Mouse (Mus musculus): Measurements from ENCODE around the gene Prelp. TPM values are rescaled to one million over a fixed set of nuclear protein-coding genes. Genes with fewer than 3 reads are reported as not detected.

Prelp gene
- polyA plus RNA-seq, 1 experiment from 2014 or later, result 4.4 TPM

DNA sequence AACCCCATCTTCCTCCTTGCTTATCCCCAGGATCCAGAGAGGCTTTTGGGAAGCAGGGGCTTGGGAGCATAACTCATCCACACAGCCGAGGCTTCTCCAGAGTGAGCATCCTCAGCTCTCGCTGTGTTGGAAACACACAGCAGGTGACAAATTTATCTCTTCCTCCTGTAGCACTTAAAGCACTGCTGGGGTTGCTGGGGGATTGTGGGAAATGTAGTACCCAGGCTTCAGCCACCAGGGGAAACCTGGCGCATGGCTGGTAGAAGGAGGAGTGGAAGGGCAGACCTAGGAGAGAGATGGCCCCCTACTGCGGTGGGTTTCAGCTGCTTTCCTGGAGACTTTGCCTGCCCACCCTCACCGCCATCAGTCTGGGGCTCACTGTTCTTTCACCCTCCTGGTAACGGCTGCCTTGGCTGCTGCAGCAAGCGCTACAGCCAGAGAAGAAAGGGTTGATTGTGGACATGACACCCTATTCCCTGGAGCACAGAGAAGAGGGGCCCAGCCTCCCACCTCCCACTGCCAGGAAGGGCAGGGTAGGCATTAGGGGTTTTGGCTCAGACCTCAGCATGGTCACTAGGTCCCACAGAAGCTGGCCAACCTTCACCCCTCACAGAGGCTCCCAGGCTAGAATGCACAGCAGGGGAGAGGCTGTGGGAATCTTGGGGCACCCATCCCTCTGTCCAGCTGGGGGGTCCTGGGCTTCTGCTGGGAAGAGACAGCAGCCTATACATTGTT, 3.1 kb upstream of the Prelp start:
- ATAC-seq (replicated peaks; ENCODE audit: extremely low read depth, insufficient read depth, low FRiP score), result no peak
- peaks cover 17% of the 10 kb centered on the region for H3K4me1 ChIP-seq (ENCODE audit: control insufficient read depth, insufficient read depth, low read length)
- 0 out of 2 replicates have a peak, but pooled peaks cover 2% of the 10 kb centered on the region for H3K9me3 ChIP-seq (replicated peaks; ENCODE audit: control insufficient read depth, low read length)
- no peaks in the 10 kb centered on the region for H3K27me3 ChIP-seq (ENCODE audit: control insufficient read depth, insufficient read depth, low read length)
- H3K27ac ChIP-seq (ENCODE audit: low read length), result no peak overlapping the region
- WGBS, result 22% methylated on average over 7 of the region's 7 CpGs
- H3K36me3 ChIP-seq (ENCODE audit: control insufficient read depth, insufficient read depth), result no peaks in the 10 kb centered on the region
- H3K4me3 ChIP-seq (ENCODE audit: low read length), result no peak overlapping the region
- H3K9ac ChIP-seq (ENCODE audit: low read length), result no peak overlapping the region
- no peak overlapping the region for H3K4me2 ChIP-seq (ENCODE audit: low read depth, low read length)

DNA sequence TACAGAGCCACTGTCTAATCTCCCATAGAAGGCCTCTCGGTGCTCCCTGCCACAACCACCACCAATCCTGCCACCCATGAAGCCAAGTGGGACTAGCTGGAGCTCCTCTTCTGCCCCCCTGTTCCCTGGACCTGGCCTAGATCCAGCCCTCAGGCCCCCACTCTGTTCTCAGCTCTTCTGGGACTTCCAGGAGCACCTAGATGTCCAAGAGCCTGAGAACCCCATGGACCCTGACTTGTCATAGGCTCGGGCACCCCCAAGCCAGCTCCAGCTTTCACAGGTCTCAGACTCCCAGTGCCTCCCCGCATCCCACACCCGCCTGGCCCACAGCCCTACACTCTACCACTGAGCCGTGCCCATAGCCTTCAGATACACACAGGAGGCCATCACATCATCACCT, 1.9 kb upstream of the Prelp start:
- Histone ChIP-seq H3K9me3 (replicated peaks; ENCODE audit: control insufficient read depth, low read length) (0 out of 2 replicates have a peak, but pooled peaks cover 2% of the 10 kb centered on the region), H3K36me3 (ENCODE audit: control insufficient read depth, insufficient read depth) (no peaks in the 10 kb centered on the region), H3K4me2 (ENCODE audit: low read depth, low read length) (no peak overlapping the region), H3K4me1 (ENCODE audit: control insufficient read depth, insufficient read depth, low read length) (peaks cover 19% of the 10 kb centered on the region), H3K9ac (ENCODE audit: low read length) (no peak overlapping the region), H3K27ac (ENCODE audit: low read length) (no peak overlapping the region), H3K4me3 (ENCODE audit: low read length) (no peak overlapping the region), H3K27me3 (ENCODE audit: control insufficient read depth, insufficient read depth, low read length) (no peaks in the 10 kb centered on the region)
- 87% methylated on average over 5 of the region's 5 CpGs for WGBS
- ATAC-seq (replicated peaks; ENCODE audit: extremely low read depth, insufficient read depth, low FRiP score), result no peak

DNA sequence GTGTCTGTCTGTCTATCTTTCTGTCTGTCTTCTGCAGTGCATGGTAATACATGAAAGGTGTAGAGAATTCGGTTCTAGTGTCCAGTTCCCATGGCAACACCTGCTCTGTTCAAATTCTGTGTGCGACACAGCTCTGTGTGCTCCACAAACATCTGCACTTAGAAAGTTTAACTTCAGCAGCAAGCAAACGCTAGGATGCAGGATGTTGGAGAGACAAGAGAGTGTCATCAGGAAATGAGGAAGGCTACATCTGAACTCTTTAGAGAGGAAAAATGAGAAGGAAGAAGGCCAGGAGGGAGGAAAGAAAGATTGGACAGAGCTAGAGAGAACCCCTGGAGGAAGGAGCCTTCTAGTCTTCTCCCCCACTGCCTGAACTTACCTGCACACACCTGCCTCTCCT, 338 bp downstream of the Prelp start:
- Histone ChIP-seq H3K9me3 (replicated peaks; ENCODE audit: control insufficient read depth, low read length) (no peaks in the 10 kb centered on the region), H3K4me3 (ENCODE audit: low read length) (no peak overlapping the region), H3K4me2 (ENCODE audit: low read depth, low read length) (peak overlapping the region; percentile 49), H3K4me1 (ENCODE audit: control insufficient read depth, insufficient read depth, low read length) (peaks cover 37% of the 10 kb centered on the region), H3K9ac (ENCODE audit: low read length) (peak overlapping the region; percentile 56), H3K27ac (ENCODE audit: low read length) (peak overlapping the region; percentile 75), H3K27me3 (ENCODE audit: control insufficient read depth, insufficient read depth, low read length) (no peaks in the 10 kb centered on the region), H3K36me3 (ENCODE audit: control insufficient read depth, insufficient read depth) (no peaks in the 10 kb centered on the region)
- WGBS, result 41% methylated on average over 3 of the region's 3 CpGs
- no peak for ATAC-seq (replicated peaks; ENCODE audit: extremely low read depth, insufficient read depth, low FRiP score)

DNA sequence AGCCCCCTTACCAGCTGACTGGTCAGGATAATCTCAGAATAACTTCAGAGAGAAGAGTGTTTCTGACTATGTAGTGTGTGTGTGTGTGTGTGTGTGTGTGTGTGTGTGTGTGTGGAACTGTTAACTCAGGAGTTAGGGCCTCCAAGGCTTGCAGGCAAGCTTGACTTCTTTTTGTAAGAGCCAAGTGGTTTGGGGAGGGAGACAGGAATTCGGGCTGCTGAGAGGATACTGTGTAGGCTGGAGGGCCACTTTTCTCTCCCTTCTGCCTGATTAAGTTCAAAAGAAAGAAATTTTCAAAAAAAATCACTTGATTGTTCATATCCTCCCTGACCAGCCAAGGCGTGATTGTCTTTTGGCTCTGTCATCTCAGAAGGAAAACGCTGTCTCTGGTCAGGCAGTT, 813 bp downstream of the Prelp start:
- 69% methylated on average over 3 of the region's 3 CpGs for WGBS
- no peak for ATAC-seq (replicated peaks; ENCODE audit: extremely low read depth, insufficient read depth, low FRiP score)
- Histone ChIP-seq H3K4me1 (ENCODE audit: control insufficient read depth, insufficient read depth, low read length) (peaks cover 42% of the 10 kb centered on the region), H3K27ac (ENCODE audit: low read length) (no peak overlapping the region; the same call in 1 of the 2 replicates), H3K4me3 (ENCODE audit: low read length) (no peak overlapping the region), H3K36me3 (ENCODE audit: control insufficient read depth, insufficient read depth) (no peaks in the 10 kb centered on the region), H3K27me3 (ENCODE audit: control insufficient read depth, insufficient read depth, low read length) (no peaks in the 10 kb centered on the region), H3K9ac (ENCODE audit: low read length) (0 out of 2 replicates have a peak overlapping the region, but pooled peaks have one; percentile 14), H3K9me3 (replicated peaks; ENCODE audit: control insufficient read depth, low read length) (no peaks in the 10 kb centered on the region), H3K4me2 (ENCODE audit: low read depth, low read length) (no peak overlapping the region; the same call in 1 of the 2 replicates)

DNA sequence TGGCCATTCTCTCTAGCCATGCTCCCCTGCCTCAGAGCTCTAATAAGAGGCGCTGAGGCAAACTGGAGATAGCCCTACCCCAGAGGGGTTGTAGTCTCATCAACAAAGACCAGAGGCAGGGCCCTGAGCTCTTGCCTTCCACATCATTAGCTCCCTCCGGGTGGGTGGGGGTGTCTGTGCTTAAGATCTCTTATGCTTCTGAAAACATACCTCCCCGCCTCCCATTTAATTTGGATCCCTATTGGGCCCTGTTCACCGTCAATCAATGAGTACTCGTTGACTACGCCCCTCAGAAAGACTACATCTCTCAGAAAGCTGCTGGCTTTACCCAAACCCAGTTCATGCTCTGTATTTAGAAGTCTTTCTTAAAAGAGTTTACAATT, 3.1 kb downstream of the Prelp start:
- 64% methylated on average over 6 of the region's 6 CpGs for WGBS
- ATAC-seq (replicated peaks; ENCODE audit: extremely low read depth, insufficient read depth, low FRiP score), result no peak
- Histone ChIP-seq H3K9ac (ENCODE audit: low read length) (no peak overlapping the region), H3K36me3 (ENCODE audit: control insufficient read depth, insufficient read depth) (no peaks in the 10 kb centered on the region), H3K27me3 (ENCODE audit: control insufficient read depth, insufficient read depth, low read length) (no peaks in the 10 kb centered on the region), H3K4me3 (ENCODE audit: low read length) (no peak overlapping the region), H3K4me1 (ENCODE audit: control insufficient read depth, insufficient read depth, low read length) (peaks cover 42% of the 10 kb centered on the region), H3K27ac (ENCODE audit: low read length) (peak overlapping the region; percentile 60), H3K9me3 (replicated peaks; ENCODE audit: control insufficient read depth, low read length) (no peaks in the 10 kb centered on the region), H3K4me2 (ENCODE audit: low read depth, low read length) (no peak overlapping the region)

GRCm38 (mm10) chr1:133917456-133918087, 3.6 kb downstream of the Prelp start:
- peak overlapping the region; percentile 33 for H3K4me2 ChIP-seq (ENCODE audit: low read depth, low read length)

GRCm38 (mm10) chr1:133915723-133916355, 5.4 kb downstream of the Prelp start:
- ATAC-seq (replicated peaks; ENCODE audit: extremely low read depth, insufficient read depth, low FRiP score), result peak; percentile 88
- Histone ChIP-seq H3K9me3 (replicated peaks; ENCODE audit: control insufficient read depth, low read length) (no peaks in the 10 kb centered on the region), H3K4me1 (ENCODE audit: control insufficient read depth, insufficient read depth, low read length) (peaks cover 30% of the 10 kb centered on the region), H3K27me3 (ENCODE audit: control insufficient read depth, insufficient read depth, low read length) (no peaks in the 10 kb centered on the region), H3K27ac (ENCODE audit: low read length) (peak overlapping the region; percentile 82), H3K9ac (ENCODE audit: low read length) (peak overlapping the region; percentile 34; the same call in 1 of the 2 replicates), H3K36me3 (ENCODE audit: control insufficient read depth, insufficient read depth) (no peaks in the 10 kb centered on the region), H3K4me2 (ENCODE audit: low read depth, low read length) (peak overlapping the region; percentile 43; the same call in 1 of the 2 replicates), H3K4me3 (ENCODE audit: low read length) (no peak overlapping the region)
- WGBS, result 26% methylated on average over 8 of the region's 8 CpGs

More at GRCm38 (mm10) chr1:133917456-133918087, 3.6 kb downstream of the Prelp start:
- Histone ChIP-seq H3K9ac (ENCODE audit: low read length) (0 out of 2 replicates have a peak overlapping the region, but pooled peaks have one; percentile 26), H3K4me3 (ENCODE audit: low read length) (no peak overlapping the region), H3K27me3 (ENCODE audit: control insufficient read depth, insufficient read depth, low read length) (no peaks in the 10 kb centered on the region), H3K9me3 (replicated peaks; ENCODE audit: control insufficient read depth, low read length) (no peaks in the 10 kb centered on the region), H3K36me3 (ENCODE audit: control insufficient read depth, insufficient read depth) (no peaks in the 10 kb centered on the region), H3K27ac (ENCODE audit: low read length) (peak overlapping the region; percentile 60), H3K4me1 (ENCODE audit: control insufficient read depth, insufficient read depth, low read length) (peaks cover 42% of the 10 kb centered on the region)
- ATAC-seq (replicated peaks; ENCODE audit: extremely low read depth, insufficient read depth, low FRiP score), result 0 out of 2 replicates have a peak, but pooled peaks have one; percentile 12
- WGBS, result 37% methylated on average over 11 of the region's 11 CpGs

DNA sequence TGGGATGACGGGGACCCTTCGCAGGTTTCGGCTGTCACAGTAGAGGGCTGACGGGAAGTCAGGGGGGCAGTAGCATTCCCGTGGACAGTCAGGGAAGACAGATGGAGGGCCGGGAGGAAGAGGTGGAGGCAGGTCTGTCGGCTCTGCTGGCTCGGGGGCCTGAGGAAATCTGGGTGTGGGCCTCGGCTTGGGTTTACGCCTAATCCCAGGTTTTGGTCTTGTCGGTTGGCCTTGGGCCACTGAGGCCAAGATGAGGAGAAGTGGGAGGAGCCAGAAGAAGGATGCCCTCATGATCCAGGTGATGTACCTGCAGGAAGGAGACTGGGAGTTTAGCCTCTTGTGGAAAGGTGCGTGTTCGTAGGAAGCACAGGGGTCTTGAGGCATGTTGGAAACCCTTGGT, 6.1 kb downstream of the Prelp start:
- no peaks in the 10 kb centered on the region for H3K9me3 ChIP-seq (replicated peaks; ENCODE audit: control insufficient read depth, low read length)
- no peak for ATAC-seq (replicated peaks; ENCODE audit: extremely low read depth, insufficient read depth, low FRiP score)
- H3K36me3 ChIP-seq (ENCODE audit: control insufficient read depth, insufficient read depth), result no peaks in the 10 kb centered on the region
- H3K27ac ChIP-seq (ENCODE audit: low read length), result no peak overlapping the region
- peaks cover 25% of the 10 kb centered on the region for H3K4me1 ChIP-seq (ENCODE audit: control insufficient read depth, insufficient read depth, low read length)
- no peak overlapping the region for H3K9ac ChIP-seq (ENCODE audit: low read length)
- 84% methylated on average over 13 of the region's 13 CpGs for WGBS
- no peak overlapping the region for H3K4me2 ChIP-seq (ENCODE audit: low read depth, low read length)
- 0 out of 2 replicates have a peak, but pooled peaks cover 2% of the 10 kb centered on the region for H3K27me3 ChIP-seq (ENCODE audit: control insufficient read depth, insufficient read depth, low read length)
- no peak overlapping the region for H3K4me3 ChIP-seq (ENCODE audit: low read length)

DNA sequence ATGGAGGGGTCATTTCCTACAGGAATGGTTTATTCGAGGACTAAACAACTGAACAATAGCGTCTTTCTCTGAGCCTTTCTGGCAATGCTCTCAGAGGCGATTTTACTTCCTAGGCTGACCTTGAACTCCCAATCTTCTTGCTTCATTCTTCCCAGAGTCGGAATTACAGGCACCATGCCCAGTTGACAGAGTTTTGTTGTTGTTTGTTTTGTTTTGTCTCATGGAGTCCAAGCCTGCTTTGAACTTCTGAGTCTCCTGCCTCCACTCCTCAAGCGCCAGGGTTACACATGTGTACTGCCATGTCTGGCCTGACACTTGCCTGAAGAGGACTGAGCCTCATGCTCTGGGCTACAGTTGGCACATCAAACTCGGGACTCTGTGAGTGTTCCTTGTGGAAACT, 8.2 kb downstream of the Prelp start:
- Histone ChIP-seq H3K4me1 (ENCODE audit: control insufficient read depth, insufficient read depth, low read length) (peaks cover 37% of the 10 kb centered on the region), H3K9me3 (replicated peaks; ENCODE audit: control insufficient read depth, low read length) (no peaks in the 10 kb centered on the region), H3K9ac (ENCODE audit: low read length) (no peak overlapping the region), H3K4me2 (ENCODE audit: low read depth, low read length) (no peak overlapping the region), H3K27me3 (ENCODE audit: control insufficient read depth, insufficient read depth, low read length) (0 out of 2 replicates have a peak, but pooled peaks cover 2% of the 10 kb centered on the region), H3K4me3 (ENCODE audit: low read length) (no peak overlapping the region), H3K27ac (ENCODE audit: low read length) (no peak overlapping the region), H3K36me3 (ENCODE audit: control insufficient read depth, insufficient read depth) (no peaks in the 10 kb centered on the region)
- 76% methylated on average over 6 of the region's 6 CpGs for WGBS
- ATAC-seq (replicated peaks; ENCODE audit: extremely low read depth, insufficient read depth, low FRiP score), result no peak
